Mouse (Mus musculus) limb, embryonic 10.5 days (tissue): Measurements from ENCODE around the gene Ptov1. TPM values are rescaled to one million over a fixed set of nuclear protein-coding genes. Genes with fewer than 3 reads are reported as not detected.
"Not testable (repeated sequence)": the region's sequence is repeated elsewhere in the genome, so short reads cannot be mapped to it uniquely, and the experiment has no call there.

Experiments
- DNase-seq: peaks from one replicate; pipeline ENCODE4 v3.0.0-alpha.2; 2017; ENCODE audit warnings: low spot score
- H3K27ac ChIP-seq: fragments of 300-500 bp; sonication (generic); 2 replicates; pipeline ENCODE4 v1.5.1; 2016; ENCODE audit warnings: mild to moderate bottlenecking
- H3K27me3 ChIP-seq: fragments of 300-500 bp; sonication (generic); 2 replicates; pipeline ENCODE4 v1.6.1; 2016; ENCODE audit warnings: low read depth, mild to moderate bottlenecking; ENCODE audit not compliant: poor library complexity, severe bottlenecking
- H3K36me3 ChIP-seq: fragments of 300-500 bp; sonication (generic); 2 replicates; pipeline ENCODE4 v1.6.1; 2016; ENCODE audit warnings: mild to moderate bottlenecking, moderate library complexity
- H3K4me1 ChIP-seq: fragments of 300-500 bp; sonication (generic); 2 replicates; pipeline ENCODE4 v1.6.1; 2016
- H3K4me3 ChIP-seq: fragments of 300-500 bp; sonication (generic); 2 replicates; pipeline ENCODE4 v1.5.1; 2016; ENCODE audit warnings: mild to moderate bottlenecking, moderate library complexity
- H3K9me3 ChIP-seq: fragments of 300-500 bp; sonication (generic); replicated peaks from 2 replicates; pipeline ENCODE4 v1.6.1; 2016; ENCODE audit warnings: mild to moderate bottlenecking
- WGBS: fragments of 180-500 bp; shearing (Covaris S2); methylation state at CpG from one replicate; pipeline ENCODE4 v1.1.7; 2016; 5-methylcytosine and 5-hydroxymethylcytosine counted together
- polyA plus RNA-seq: library from polyadenylated mRNA; unstranded; fragments of >200 nt; fragmentation: Nextera tagmentation; extraction: Ambion mirVana; gene quantifications from 2 replicates; pipeline ENCODE4 v1.2.1, GENCODE M21; 2016

Gene Ptov1
- polyA plus RNA-seq, 1 experiment from 2014 or later = 504 TPM

DNA sequence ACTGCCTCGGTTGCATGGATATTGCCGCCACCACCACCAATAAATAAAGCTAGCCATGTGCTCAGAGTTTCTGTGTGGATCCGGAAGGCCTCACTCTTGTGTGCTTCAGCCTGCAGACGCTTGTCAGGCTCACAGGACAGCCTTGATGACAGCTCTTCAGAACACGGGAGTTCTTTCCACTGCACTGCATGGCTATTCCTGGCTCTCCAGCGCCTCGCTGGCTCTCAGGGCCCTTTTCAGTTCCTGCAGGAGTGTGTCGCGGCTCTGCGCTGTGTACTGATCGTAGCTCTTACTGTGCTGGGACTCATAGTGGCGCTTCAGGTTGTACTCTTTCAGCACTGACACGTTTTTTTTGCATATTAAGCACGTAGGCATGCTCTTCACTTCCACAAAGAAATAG lies 8.2 kb upstream of the Ptov1 start:
- H3K27me3 ChIP-seq = no peaks in the 10 kb centered on the region
- H3K4me3 ChIP-seq = no peak overlapping the region
- peaks cover 75% of the 10 kb centered on the region for H3K36me3 ChIP-seq
- no peaks in the 10 kb centered on the region for H3K4me1 ChIP-seq
- 92% methylated on average over 14 of the region's 14 CpGs for WGBS
- DNase-seq = no peak
- H3K27ac ChIP-seq = no peak overlapping the region
- H3K9me3 ChIP-seq = no peaks in the 10 kb centered on the region

DNA sequence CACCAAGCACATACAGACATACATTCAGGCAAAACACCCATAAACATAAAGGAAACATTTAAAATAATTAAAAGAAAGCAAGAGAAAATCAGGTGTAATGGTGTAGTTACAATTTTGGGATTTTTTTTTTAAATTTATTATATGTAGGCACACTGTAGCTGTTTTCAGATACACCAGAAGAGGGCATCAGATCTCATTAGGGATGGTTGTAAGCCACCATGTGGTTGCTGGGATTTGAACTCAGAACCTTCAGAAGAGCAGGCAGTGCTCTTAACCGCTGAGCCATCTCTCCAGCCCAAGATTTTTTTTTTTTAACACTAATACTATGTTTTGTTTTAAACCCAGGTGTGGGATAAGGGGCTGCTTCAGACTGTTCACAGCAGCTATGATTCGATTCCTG lies 2.2 kb upstream of the Ptov1 start:
- H3K9me3 ChIP-seq, H3K27ac ChIP-seq, DNase-seq, H3K27me3 ChIP-seq, H3K4me3 ChIP-seq: not testable (repeated sequence)
- H3K4me1 ChIP-seq = peaks cover 31% of the 10 kb centered on the region
- H3K36me3 ChIP-seq = peaks cover 28% of the 10 kb centered on the region
- 87% methylated on average over 2 of the region's 2 CpGs for WGBS

DNA sequence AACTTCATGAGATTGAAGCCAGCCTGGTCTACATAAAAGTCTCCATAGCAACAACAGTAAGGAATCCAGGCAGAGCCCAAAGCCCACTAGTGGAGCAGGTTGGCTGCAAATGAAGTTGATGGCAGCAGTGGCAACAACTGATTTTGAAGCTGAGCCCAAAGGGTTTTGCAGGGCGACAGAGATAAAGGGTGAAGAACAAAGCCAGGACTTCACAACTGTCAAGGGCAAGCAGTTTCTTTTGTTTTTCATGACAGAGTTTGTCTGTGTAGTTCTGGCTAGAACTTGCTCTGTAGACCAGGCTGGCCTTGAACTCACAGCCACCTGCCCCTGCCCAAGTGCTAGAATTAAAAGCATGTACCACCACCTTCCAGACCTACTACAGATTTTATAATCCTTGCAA lies 1.6 kb upstream of the Ptov1 start:
- H3K9me3 ChIP-seq = no peaks in the 10 kb centered on the region
- no peak for DNase-seq
- 81% methylated on average over 1 of the region's 1 CpGs for WGBS
- no peaks in the 10 kb centered on the region for H3K27me3 ChIP-seq
- H3K27ac ChIP-seq = no peak overlapping the region
- H3K4me3 ChIP-seq = no peak overlapping the region
- peaks cover 37% of the 10 kb centered on the region for H3K4me1 ChIP-seq
- peaks cover 28% of the 10 kb centered on the region for H3K36me3 ChIP-seq

DNA sequence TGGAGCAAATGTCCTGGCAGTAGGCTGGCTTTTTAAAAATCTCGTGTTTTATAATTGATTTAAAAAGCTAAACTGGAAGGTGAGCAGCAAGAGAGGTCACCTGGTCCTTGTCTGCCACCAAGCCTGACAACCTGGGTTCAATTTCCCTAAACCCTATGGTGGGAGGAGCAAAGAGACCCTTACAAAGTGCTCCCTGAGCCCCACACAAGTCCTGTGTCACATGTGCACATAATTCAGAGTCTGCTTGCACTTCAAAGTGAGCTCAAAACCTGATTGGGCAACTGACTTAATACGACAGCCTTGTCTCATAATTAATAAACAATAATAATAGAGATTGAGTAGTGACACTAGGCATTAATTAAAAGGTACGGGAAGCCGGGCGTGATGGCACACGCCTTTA lies 1.0 kb upstream of the Ptov1 start:
- Histone ChIP-seq H3K4me1 (peaks cover 40% of the 10 kb centered on the region), H3K9me3 (no peaks in the 10 kb centered on the region), H3K36me3 (peaks cover 28% of the 10 kb centered on the region), H3K27me3 (no peaks in the 10 kb centered on the region), H3K4me3 (peak overlapping the region; percentile 98), H3K27ac (peak overlapping the region; percentile 100)
- WGBS = 65% methylated on average over 6 of the region's 6 CpGs
- DNase-seq = no peak

DNA sequence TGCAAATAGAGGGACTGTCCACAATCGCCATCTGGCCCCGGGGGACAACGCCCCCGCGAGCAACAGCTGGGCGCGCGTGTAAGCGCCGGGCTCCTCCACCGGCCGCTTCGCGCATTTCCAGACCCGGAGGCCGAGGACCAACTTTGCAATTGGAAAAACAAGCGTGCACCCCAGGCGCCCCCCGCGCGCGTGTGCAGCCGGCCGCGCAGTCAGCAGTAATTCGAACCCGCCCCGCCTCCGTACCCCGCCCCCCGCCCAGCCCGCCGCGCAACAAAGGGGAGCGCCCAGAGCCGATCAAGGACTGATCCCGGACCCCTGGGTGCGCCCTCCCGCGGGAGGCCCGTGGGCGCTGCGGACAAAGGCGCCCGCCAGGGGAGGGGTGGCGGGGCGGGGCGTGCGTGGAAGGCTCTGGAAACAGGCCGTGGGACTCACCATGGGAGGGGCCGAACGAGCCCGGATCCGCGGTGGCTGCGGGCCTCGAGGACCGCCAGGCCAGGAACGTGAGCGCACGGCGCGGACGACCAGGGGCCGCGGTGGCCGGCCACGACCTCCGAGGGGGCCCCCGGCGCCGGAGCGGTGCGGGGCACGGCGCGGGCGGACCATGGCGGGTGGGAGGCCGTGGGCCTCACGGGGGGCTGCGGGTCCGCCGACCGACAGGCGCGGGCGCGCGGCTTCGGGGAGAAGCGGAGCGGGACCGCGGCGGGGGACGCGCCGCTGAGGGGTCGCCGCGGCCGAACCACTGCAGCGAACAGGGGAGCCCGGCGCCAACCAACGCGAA lies 480 bp downstream of the Ptov1 start:
- peak overlapping the region; percentile 100 for H3K27ac ChIP-seq
- peak overlapping the region; percentile 98 for H3K4me3 ChIP-seq
- DNase-seq = peak; percentile 85
- H3K4me1 ChIP-seq = peaks cover 40% of the 10 kb centered on the region
- WGBS = under 1% methylated on average over 107 of the region's 108 CpGs
- H3K36me3 ChIP-seq = peaks cover 40% of the 10 kb centered on the region
- no peaks in the 10 kb centered on the region for H3K27me3 ChIP-seq
- no peaks in the 10 kb centered on the region for H3K9me3 ChIP-seq

- no peak for DNase-seq
- Histone ChIP-seq H3K27me3 (no peaks in the 10 kb centered on the region), H3K36me3 (peaks cover 47% of the 10 kb centered on the region), H3K4me3 (peak overlapping the region; percentile 98), H3K4me1 (peaks cover 40% of the 10 kb centered on the region), H3K9me3 (no peaks in the 10 kb centered on the region), H3K27ac (peak overlapping the region; percentile 100)
- 8% methylated on average over 16 of the region's 16 CpGs for WGBS
Observed at GRCm38 (mm10) chr7:44868465-44868864, 1.1 kb downstream of the Ptov1 start.

- Histone ChIP-seq H3K27ac (peak overlapping the region; percentile 7), H3K4me3 (peak overlapping the region; percentile 98), H3K36me3 (peaks cover 53% of the 10 kb centered on the region), H3K27me3 (no peaks in the 10 kb centered on the region), H3K9me3 (no peaks in the 10 kb centered on the region), H3K4me1 (peaks cover 42% of the 10 kb centered on the region)
- 69% methylated on average over 9 of the region's 9 CpGs for WGBS
- DNase-seq = no peak
Observed at GRCm38 (mm10) chr7:44867802-44868201, 1.8 kb downstream of the Ptov1 start.

- H3K9me3 ChIP-seq = no peaks in the 10 kb centered on the region
- peaks cover 60% of the 10 kb centered on the region for H3K36me3 ChIP-seq
- H3K27ac ChIP-seq = no peak overlapping the region; the same call in 1 of the 2 replicates
- peaks cover 42% of the 10 kb centered on the region for H3K4me1 ChIP-seq
- no peak for DNase-seq
- 80% methylated on average over 19 of the region's 19 CpGs for WGBS
- H3K27me3 ChIP-seq = no peaks in the 10 kb centered on the region
- peak overlapping the region; percentile 98 for H3K4me3 ChIP-seq
Observed at GRCm38 (mm10) chr7:44867010-44867702, 2.4 kb downstream of the Ptov1 start.

GRCm38 (mm10) chr7:44866276-44867009 lies 3.1 kb downstream of the Ptov1 start:
- no peak for DNase-seq
- H3K4me1 ChIP-seq = peaks cover 44% of the 10 kb centered on the region
- H3K27me3 ChIP-seq = no peaks in the 10 kb centered on the region
- H3K27ac ChIP-seq = no peak overlapping the region; the same call in 1 of the 2 replicates
- 74% methylated on average over 15 of the region's 15 CpGs for WGBS
- peak overlapping the region; percentile 98 for H3K4me3 ChIP-seq
- H3K9me3 ChIP-seq = no peaks in the 10 kb centered on the region
- peaks cover 67% of the 10 kb centered on the region for H3K36me3 ChIP-seq

DNA sequence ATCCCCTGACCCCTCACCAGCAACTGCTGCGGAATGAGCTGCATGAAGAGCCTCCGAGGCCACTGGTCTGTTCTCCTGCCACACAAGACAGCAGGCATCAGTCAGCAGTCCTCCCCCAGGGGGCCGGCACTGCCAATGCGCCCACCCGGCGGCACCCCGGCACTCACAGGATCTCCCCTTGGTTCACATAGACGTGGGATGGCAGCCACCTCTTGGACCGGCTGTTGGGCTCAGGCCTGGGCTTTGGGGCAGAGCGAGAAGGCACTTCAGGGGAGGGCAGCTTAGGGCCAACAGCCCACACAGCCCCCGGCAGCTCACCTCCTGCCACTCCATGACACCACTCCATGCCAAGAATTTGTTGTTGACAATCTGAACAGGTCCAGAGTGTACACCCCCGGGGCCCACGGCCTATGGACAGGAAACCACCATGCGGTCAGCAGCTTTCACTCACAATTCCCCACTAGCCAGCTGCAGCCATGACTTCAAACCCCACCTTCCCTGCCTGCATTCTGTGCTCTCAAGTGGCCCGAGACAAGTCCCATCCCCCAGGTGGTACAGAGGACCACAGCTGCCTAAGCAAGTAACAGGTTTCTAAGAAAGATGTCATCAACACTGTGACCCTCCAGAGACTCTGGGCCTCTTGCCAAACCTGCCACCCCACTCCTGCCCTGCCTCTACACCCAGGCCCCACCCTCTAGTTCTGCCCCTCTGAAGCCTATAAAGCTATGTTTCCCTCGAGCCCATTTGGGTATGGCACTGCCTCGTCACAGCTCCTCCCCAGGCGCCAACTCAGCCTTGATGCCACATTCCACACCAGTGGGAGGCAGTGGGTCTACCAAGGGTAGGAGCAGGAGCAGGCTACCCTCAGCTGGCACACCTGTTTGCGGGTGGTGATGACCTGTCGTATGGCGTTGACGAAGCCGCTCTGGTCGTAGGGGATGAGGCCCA lies 4.7 kb downstream of the Ptov1 start:
- WGBS = 87% methylated on average over 24 of the region's 24 CpGs
- Histone ChIP-seq H3K27me3 (no peaks in the 10 kb centered on the region), H3K36me3 (peaks cover 83% of the 10 kb centered on the region), H3K4me3 (peak overlapping the region; percentile 7; the same call in 1 of the 2 replicates), H3K4me1 (peaks cover 47% of the 10 kb centered on the region), H3K27ac (no peak overlapping the region), H3K9me3 (no peaks in the 10 kb centered on the region)
- DNase-seq = no peak

- Histone ChIP-seq H3K36me3 (peaks cover 91% of the 10 kb centered on the region), H3K4me1 (peaks cover 43% of the 10 kb centered on the region), H3K9me3 (no peaks in the 10 kb centered on the region), H3K27me3 (no peaks in the 10 kb centered on the region), H3K4me3 (no peak overlapping the region), H3K27ac (no peak overlapping the region)
- DNase-seq = no peak
- WGBS = 90% methylated on average over 11 of the region's 11 CpGs
Observed at GRCm38 (mm10) chr7:44863982-44864494, 5.5 kb downstream of the Ptov1 start.

DNA sequence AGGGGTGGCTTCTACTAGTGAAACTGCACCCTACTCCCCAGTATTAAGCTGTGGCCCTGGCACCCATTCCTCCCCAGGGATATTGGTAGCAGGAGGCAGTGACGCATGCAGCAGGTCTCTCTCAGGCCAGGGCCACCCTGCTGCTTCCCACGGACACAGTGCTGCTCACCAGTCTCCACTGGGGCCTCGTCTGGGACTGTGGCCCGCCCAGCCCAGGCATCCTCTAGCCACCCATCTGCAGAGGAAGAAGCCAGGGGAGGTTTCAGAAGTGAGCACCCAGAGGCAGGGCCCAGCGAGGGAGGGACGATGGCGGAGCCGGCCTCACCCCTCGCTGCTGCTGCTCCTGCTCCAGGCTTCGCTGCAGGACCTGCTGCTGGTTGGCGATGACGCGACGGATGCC lies 6.4 kb downstream of the Ptov1 start:
- Histone ChIP-seq H3K4me1 (peaks cover 45% of the 10 kb centered on the region), H3K27ac (no peak overlapping the region), H3K27me3 (no peaks in the 10 kb centered on the region), H3K36me3 (peaks cover 91% of the 10 kb centered on the region), H3K4me3 (0 out of 2 replicates have a peak overlapping the region, but pooled peaks have one; percentile 6), H3K9me3 (no peaks in the 10 kb centered on the region)
- 94% methylated on average over 14 of the region's 14 CpGs for WGBS
- no peak for DNase-seq
